Mouse (Mus musculus): ENCODE measurements around the gene Pafah1b3.

DNA sequence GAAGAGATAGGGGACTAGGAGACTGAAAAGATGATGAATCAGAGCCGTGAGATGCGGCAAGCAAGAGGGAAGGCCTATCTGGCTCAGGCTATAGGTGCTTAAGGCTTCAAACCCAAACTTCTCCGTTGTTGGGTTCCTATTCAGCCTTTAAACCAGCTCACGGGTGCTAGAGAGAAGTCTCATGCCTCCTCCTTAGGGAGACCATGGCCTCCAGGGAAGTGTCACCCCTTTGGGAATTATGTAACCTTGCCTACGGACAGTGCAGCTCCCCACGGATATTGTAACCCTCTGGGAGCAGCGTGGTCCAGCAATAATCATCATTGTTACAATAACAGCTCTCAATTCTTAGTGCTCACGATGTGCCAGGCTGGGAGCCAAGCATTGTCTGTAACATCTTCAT lies 46.0 kb downstream of the Pafah1b3 start:
- TF ChIP-seq CTCF (IDR thresholded peaks at IDR 0.05; ENCODE audit: low read depth) (no peak), EP300 (optimal IDR thresholded peaks at IDR 0.05) (no peak)

Measured in stomach, postnatal 0 days (tissue).